25 mouse cellular contexts compared by ENCODE assay signal in genomic region chr19:25276600-25277395, GRCm38 (mm10). TPM values are rescaled to one million over a fixed set of nuclear protein-coding genes. Genes with fewer than 3 reads are reported as not detected.
DNase-seq lines count a peak whose midpoint lies in the region; ATAC-seq lines count a peak whose summit lies in the region.
"Had no signal": no experiment of that assay in that cellular context is flagged by ENCODE, and none has a peak within 500 bp of the region (broad histone marks: within the 10 kb centered on the region; RNA-seq: fewer than 3 reads in every experiment).

No protein-coding gene starts in this region.

- H3K9ac ChIP-seq in heart, embryonic 12.5 days = no peak overlapping the region
- H3K9ac ChIP-seq in lung, embryonic 15.5 days = no peak overlapping the region
- H3K9ac ChIP-seq: forebrain, embryonic 15.5 days; hindbrain, embryonic 12.5 days; limb, embryonic 13.5 days; liver, embryonic 12.5 days; lung, embryonic 14.5 days; midbrain, embryonic 12.5 days; neural tube, embryonic 15.5 days; stomach, embryonic 15.5 days had no signal

- H3K27ac ChIP-seq in heart, embryonic 12.5 days (ENCODE audit: poor library complexity, severe bottlenecking) = no peak overlapping the region
- H3K27ac ChIP-seq in lung, embryonic 15.5 days = 0 out of 2 replicates have a peak overlapping the region, but pooled peaks have one; percentile 19
- H3K27ac ChIP-seq: forebrain, embryonic 15.5 days; hindbrain, embryonic 12.5 days; limb, embryonic 13.5 days; liver, embryonic 12.5 days; midbrain, embryonic 12.5 days; neural tube, embryonic 15.5 days; stomach, embryonic 15.5 days had no signal

- DNase-seq in gastrocnemius, postnatal 10 days = peak; percentile 11
- DNase-seq in gastrocnemius, adult 8-10 months (ENCODE audit: low spot score in 2 of 2) = no peak
- DNase-seq in heart, postnatal 4 days = peak; percentile 28
- no peak for DNase-seq in lung, adult 18-20 months
- no peak for DNase-seq in urinary bladder, postnatal 10 days (ENCODE audit: low spot score)
- DNase-seq: adrenal gland, adult 2 months; B cell, adult 2 months; cerebellum, adult 2 months; kidney, adult 11 months; layer of hippocampus, adult 9-11 months; thymus, postnatal 25 days had no signal

- 82% methylated on average over 15 of the region's 15 CpGs for WGBS in heart, embryonic 12.5 days
- 82% methylated on average over 15 of the region's 15 CpGs for WGBS in lung, embryonic 15.5 days

- no peaks in the 10 kb centered on the region for H3K27me3 ChIP-seq in heart, embryonic 12.5 days (replicated peaks)
- no peaks in the 10 kb centered on the region for H3K27me3 ChIP-seq in lung, embryonic 15.5 days
- H3K27me3 ChIP-seq: CH12.LX; hindbrain, embryonic 12.5 days; limb, embryonic 13.5 days; liver, embryonic 12.5 days; midbrain, embryonic 12.5 days; neural tube, embryonic 15.5 days; stomach, embryonic 15.5 days had no signal

- H3K4me1 ChIP-seq in heart, embryonic 12.5 days (replicated peaks) = peaks cover 49% of the 10 kb centered on the region
- H3K4me1 ChIP-seq in lung, embryonic 15.5 days = peaks cover 15% of the 10 kb centered on the region; the same call in 1 of the 2 replicates
- H3K4me1 ChIP-seq: forebrain, embryonic 15.5 days; hindbrain, embryonic 12.5 days; liver, embryonic 12.5 days; midbrain, embryonic 12.5 days; neural tube, embryonic 15.5 days; stomach, embryonic 15.5 days had no signal

- no peak for ATAC-seq in heart, embryonic 12.5 days (ENCODE audit: insufficient number of reproducible peaks, low FRiP score)
- no peak for ATAC-seq in lung, embryonic 15.5 days (ENCODE audit: borderline replicate concordance, extremely low read depth, low FRiP score, low TSS enrichment)
- ATAC-seq: forebrain, embryonic 15.5 days; liver, embryonic 12.5 days had no signal

- no peak overlapping the region for H3K4me3 ChIP-seq in heart, embryonic 12.5 days
- no peak overlapping the region for H3K4me3 ChIP-seq in lung, embryonic 15.5 days
- H3K4me3 ChIP-seq: forebrain, embryonic 15.5 days; hindbrain, embryonic 12.5 days; limb, embryonic 13.5 days; liver, embryonic 12.5 days; midbrain, embryonic 12.5 days; neural tube, embryonic 15.5 days; stomach, embryonic 15.5 days had no signal

- H3K9me3 ChIP-seq in heart, embryonic 12.5 days (replicated peaks) = no peaks in the 10 kb centered on the region
- no peaks in the 10 kb centered on the region for H3K9me3 ChIP-seq in lung, embryonic 15.5 days
- H3K9me3 ChIP-seq: forebrain, embryonic 15.5 days; hindbrain, embryonic 12.5 days; limb, embryonic 13.5 days; liver, embryonic 12.5 days; midbrain, embryonic 12.5 days; neural tube, embryonic 15.5 days; stomach, embryonic 15.5 days had no signal

- H3K36me3 ChIP-seq in heart, embryonic 12.5 days = peaks cover 3% of the 10 kb centered on the region; the same call in 1 of the 2 replicates
- H3K36me3 ChIP-seq in lung, embryonic 15.5 days = no peaks in the 10 kb centered on the region
- H3K36me3 ChIP-seq: forebrain, embryonic 15.5 days; G1E; hindbrain, embryonic 12.5 days; limb, embryonic 13.5 days; liver, embryonic 12.5 days; midbrain, embryonic 12.5 days; neural tube, embryonic 15.5 days; stomach, embryonic 15.5 days had no signal

- H3K4me2 ChIP-seq in heart, embryonic 12.5 days = no peak overlapping the region
- H3K4me2 ChIP-seq in lung, embryonic 15.5 days = no peak overlapping the region
- H3K4me2 ChIP-seq: forebrain, embryonic 15.5 days; hindbrain, embryonic 12.5 days; limb, embryonic 13.5 days; liver, embryonic 12.5 days; lung, embryonic 14.5 days; midbrain, embryonic 12.5 days; neural tube, embryonic 15.5 days; stomach, embryonic 15.5 days had no signal

RNA-seq across cellular contexts. Expression of gene Kank1, which starts 40.0 kb away (rescaled TPM):
- 10 to 100 TPM; 18.0 to 25.9 TPM for total RNA-seq in gastrocnemius, postnatal 10 days (2021)
- 10 to 100 TPM; 21.4 to 27.9 (median 24.4) TPM for total RNA-seq in gastrocnemius, adult 8-10 months (2022)
- 10 to 100 TPM; 50.3 to 50.6 TPM for total RNA-seq in heart, postnatal 4 days (2021)
- 81.5 and 82.8 TPM in 2 replicates for polyA plus RNA-seq in heart, embryonic 12.5 days (2016; fragmentation: Nextera tagmentation; extraction: Ambion mirVana)
- 16.8 and 18.6 TPM in 2 replicates for polyA plus RNA-seq in lung, embryonic 15.5 days (2015; fragmentation: Nextera tagmentation; extraction: Ambion mirVana)
- total RNA-seq: common myeloid progenitor, adult 5-6 weeks; megakaryocyte, adult 5-6 weeks had no signal
- polyA plus RNA-seq: G1E had no signal

Comparison
In these comparisons a context has a peak if more than half of its experiments do, and no peak if none do; other contexts are left out.
1. DNase-seq: peak in gastrocnemius, postnatal 10 days (single experiment) and heart, postnatal 4 days (single experiment); none in gastrocnemius, adult 8-10 months (0 of 2), lung, adult 18-20 months (0 of 2) and urinary bladder, postnatal 10 days (single experiment).